Mouse (Mus musculus): ENCODE measurements around the gene Neurod4.

- TF ChIP-seq ZC3H11A (IDR thresholded peaks at IDR 0.05; ENCODE audit: borderline replicate concordance, low read depth, low read length) (no peak), HCFC1 (IDR thresholded peaks at IDR 0.05; ENCODE audit: borderline replicate concordance, insufficient read depth, low read length) (no peak), CHD2 (IDR thresholded peaks at IDR 0.05; ENCODE audit: low read depth, low read length) (no peak)
Observed at GRCm38 (mm10) chr10:130281982-130282449, 2.0 kb upstream of the Neurod4 start.

Measured in ES-E14 (cell line).